In the genomic region with DNA sequence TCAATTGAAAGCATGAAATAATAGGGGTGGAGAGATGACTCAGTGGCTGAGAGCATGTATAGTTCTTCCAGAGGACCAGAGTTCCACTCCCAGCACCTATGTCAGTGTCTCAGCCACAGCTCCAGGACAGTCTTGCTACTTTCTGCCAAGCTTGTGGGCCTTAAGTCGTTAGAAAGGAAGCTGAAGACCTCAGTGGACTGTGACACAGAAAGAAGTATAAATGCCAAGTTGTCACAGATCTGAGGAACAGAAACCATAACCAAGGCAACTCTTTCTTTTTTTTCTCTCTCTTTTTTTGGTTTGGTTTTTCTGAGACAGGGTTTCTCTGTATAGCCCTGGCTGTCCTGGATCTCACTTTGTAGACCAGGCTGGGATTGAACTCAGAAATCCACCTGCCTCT, we compare ENCODE assay signal across 18 mouse cellular contexts. TPM values are rescaled to one million over a fixed set of nuclear protein-coding genes. Genes with fewer than 3 reads are reported as not detected.
"Had no signal": no experiment of that assay in that cellular context is flagged by ENCODE, and none has a peak within 500 bp of the region (broad histone marks: within the 10 kb centered on the region; RNA-seq: fewer than 3 reads in every experiment).

No protein-coding gene starts in this region.

- H3K4me3 ChIP-seq: left cerebral cortex, adult 2 months; limb, embryonic 10.5 days; liver, embryonic 13.5 days; megakaryocyte, embryonic 14.5 days; midbrain, embryonic 12.5 days had no signal

- ATAC-seq: lung, postnatal 0 days had no signal

- H3K9ac ChIP-seq: midbrain, embryonic 12.5 days had no signal

- H3K27ac ChIP-seq: left cerebral cortex, adult 2 months; midbrain, embryonic 12.5 days had no signal

- DNase-seq: kidney, adult 18-20 months; kidney, postnatal 10 days; kidney, postnatal 4 days; liver, embryonic 13.5 days; lung, adult 2 months; lung, postnatal 36 days; right cerebral cortex, postnatal 14 days; thymus, adult 18-20 months; thymus, postnatal 14 days had no signal

- H3K9me3 ChIP-seq: limb, embryonic 10.5 days; midbrain, embryonic 12.5 days had no signal

- H3K4me2 ChIP-seq: midbrain, embryonic 12.5 days had no signal

- H3K27me3 ChIP-seq: liver, embryonic 13.5 days; megakaryocyte, embryonic 14.5 days; midbrain, embryonic 12.5 days had no signal

RNA-seq across cellular contexts. Expression of a gene that starts 4.6 kb away (rescaled TPM):
- total RNA-seq: left cerebral cortex, postnatal 14 days; midbrain, postnatal 0 days had no signal
- polyA plus RNA-seq: kidney, embryonic 14.5 days; limb, embryonic 10.5 days; limb, embryonic 14.5 days; liver, embryonic 13.5 days; lung, postnatal 0 days; midbrain, embryonic 12.5 days had no signal
